Mouse (Mus musculus) liver, postnatal 0 days (tissue): ENCODE measurements around the gene Hs3st4.

Source experiments
- CTCF ChIP-seq: sonication (generic); IDR thresholded peaks from 2 replicates; pipeline ENCODE4 v1.5.1; 2016; ENCODE audit warnings: antibody characterized with exemption, low read depth
- EP300 ChIP-seq: IDR thresholded peaks from 2 replicates; pipeline ENCODE4 v1.6.1; 2016; ENCODE audit warnings: antibody characterized with exemption, low read depth, mild to moderate bottlenecking

GRCm38 (mm10) chr7:124170001-124170400 is 187.3 kb downstream of the Hs3st4 start:
- TF ChIP-seq CTCF (no peak), EP300 (no peak)
